Mouse (Mus musculus): ENCODE measurements at regions not wholly inside any gene's neighbourhood (a gene's known extent, or its start where the extent isn't known, plus 50 kb on each side); places are given as distances from the start of the nearest gene placed in this dataset.
"Not testable (repeated sequence)": the region's sequence is repeated elsewhere in the genome, so short reads cannot be mapped to it uniquely, and the experiment has no call there.

- ATAC-seq, result no peak
These were observed 116.8 kb upstream of the Mettl4 start for GRCm38 (mm10) chr17:94866630-94867029.

GRCm38 (mm10) chr17:94864531-94865318 is 114.9 kb upstream of the Mettl4 start:
- ATAC-seq, result peak; percentile 97

GRCm38 (mm10) chr17:94854698-94855097 is 104.9 kb upstream of the Mettl4 start:
- ATAC-seq, result not testable (repeated sequence)

GRCm38 (mm10) chr17:94834446-94835117 is 84.8 kb upstream of the Mettl4 start:
- ATAC-seq, result peak; percentile 89

GRCm38 (mm10) chr17:94834067-94834445 is 84.2 kb upstream of the Mettl4 start:
- not testable (repeated sequence) for ATAC-seq

GRCm38 (mm10) chr17:94826415-94826814 is 76.6 kb upstream of the Mettl4 start:
- ATAC-seq, result not testable (repeated sequence)

- no peak for ATAC-seq
These were observed 58.9 kb upstream of the Mettl4 start for GRCm38 (mm10) chr17:94808758-94809157.

Measured in CD4-positive, CD25-positive, alpha-beta regulatory T cell, adult 4 months (primary cell).